Mouse (Mus musculus): ENCODE results near the gene Ncor1.

- no peak for TF ChIP-seq CTCF (IDR thresholded peaks at IDR 0.05; ENCODE audit: low read depth)
- TF ChIP-seq EP300 (IDR thresholded peaks at IDR 0.05; ENCODE audit: low read depth), result no peak
These were observed 164.2 kb downstream of the Ncor1 start for GRCm38 (mm10) chr11:62294121-62294520.
